Mouse (Mus musculus): ENCODE data around the gene Sestd1.

The Sestd1 gene

GRCm38 (mm10) chr2:77270781-77271180, 9.6 kb downstream of the Sestd1 start:
- no peak for DNase-seq (ENCODE audit: low spot score in 2 of 2)

GRCm38 (mm10) chr2:77270136-77270535, 10.3 kb downstream of the Sestd1 start:
- no peak for DNase-seq (ENCODE audit: low spot score in 2 of 2)

GRCm38 (mm10) chr2:77268612-77269239, 11.7 kb downstream of the Sestd1 start:
- DNase-seq (ENCODE audit: low spot score in 2 of 2), result peak in 1 of 2 experiments; percentile 45

- DNase-seq (ENCODE audit: low spot score in 2 of 2), result no peak
These were observed 13.5 kb downstream of the Sestd1 start for GRCm38 (mm10) chr2:77266931-77267330.

- DNase-seq (ENCODE audit: low spot score in 2 of 2), result peak in 1 of 2 experiments; percentile 36
These were observed 14.4 kb downstream of the Sestd1 start for GRCm38 (mm10) chr2:77266011-77266410.

- DNase-seq (ENCODE audit: low spot score in 2 of 2), result no peak
These were observed 15.1 kb downstream of the Sestd1 start for GRCm38 (mm10) chr2:77265301-77265700.

- DNase-seq (ENCODE audit: low spot score in 2 of 2), result no peak
These were observed 15.8 kb downstream of the Sestd1 start for GRCm38 (mm10) chr2:77264550-77264949.

GRCm38 (mm10) chr2:77263477-77264435, 16.6 kb downstream of the Sestd1 start:
- DNase-seq (ENCODE audit: low spot score in 2 of 2), result no peak

GRCm38 (mm10) chr2:77260134-77260533, 20.3 kb downstream of the Sestd1 start:
- DNase-seq (ENCODE audit: low spot score in 2 of 2), result no peak

GRCm38 (mm10) chr2:77253227-77253626, 27.2 kb downstream of the Sestd1 start:
- no peak for DNase-seq (ENCODE audit: low spot score in 2 of 2)

- DNase-seq (ENCODE audit: low spot score in 2 of 2), result no peak
These were observed 28.7 kb downstream of the Sestd1 start for GRCm38 (mm10) chr2:77251736-77252135.

- peak in 1 of 2 experiments; percentile 36 for DNase-seq (ENCODE audit: low spot score in 2 of 2)
These were observed 30.4 kb downstream of the Sestd1 start for GRCm38 (mm10) chr2:77249771-77250681.

- no peak for DNase-seq (ENCODE audit: low spot score in 2 of 2)
These were observed 32.0 kb downstream of the Sestd1 start for GRCm38 (mm10) chr2:77248416-77248815.

GRCm38 (mm10) chr2:77247200-77247830, 33.1 kb downstream of the Sestd1 start:
- DNase-seq (ENCODE audit: low spot score in 2 of 2), result no peak

GRCm38 (mm10) chr2:77245806-77246205, 34.6 kb downstream of the Sestd1 start:
- no peak for DNase-seq (ENCODE audit: low spot score in 2 of 2)

GRCm38 (mm10) chr2:77242248-77242647, 38.1 kb downstream of the Sestd1 start:
- no peak for DNase-seq (ENCODE audit: low spot score in 2 of 2)

GRCm38 (mm10) chr2:77238607-77239006, 41.8 kb downstream of the Sestd1 start:
- DNase-seq (ENCODE audit: low spot score in 2 of 2), result no peak

GRCm38 (mm10) chr2:77238046-77238445, 42.3 kb downstream of the Sestd1 start:
- no peak for DNase-seq (ENCODE audit: low spot score in 2 of 2)

- no peak for DNase-seq (ENCODE audit: low spot score in 2 of 2)
These were observed 43.5 kb downstream of the Sestd1 start for GRCm38 (mm10) chr2:77236860-77237259.

- no peak for DNase-seq (ENCODE audit: low spot score in 2 of 2)
These were observed 44.5 kb downstream of the Sestd1 start for GRCm38 (mm10) chr2:77235896-77236295.

- no peak for DNase-seq (ENCODE audit: low spot score in 2 of 2)
These were observed 47.8 kb downstream of the Sestd1 start for GRCm38 (mm10) chr2:77232604-77233003.
